Mouse (Mus musculus) C2C12 (cell line): ENCODE measurements around the gene Elf5. TPM values are rescaled to one million over a fixed set of nuclear protein-coding genes. Genes with fewer than 3 reads are reported as not detected.
A peak's percentile ranks its signal among the peaks of the same experiment; 100 is the strongest.

ENCODE experiments used
- H3K27me3 ChIP-seq: one replicate; pipeline ENCODE4 v1.6.1; 2011; ENCODE audit not compliant: control insufficient read depth, insufficient read depth, insufficient read length
- H3K36me3 ChIP-seq: one replicate; pipeline ENCODE4 v1.6.1; 2011; ENCODE audit not compliant: control insufficient read depth, insufficient read depth
- H3K4me3 ChIP-seq: one replicate; pipeline ENCODE4 v1.5.1; 2011; ENCODE audit warnings: mild to moderate bottlenecking, control low read depth; ENCODE audit not compliant: poor library complexity, insufficient read depth, severe bottlenecking
- H3K79me2 ChIP-seq: one replicate; pipeline ENCODE4 v1.6.1; 2011; ENCODE audit not compliant: control insufficient read depth, insufficient read depth
- H3K79me3 ChIP-seq: one replicate; pipeline ENCODE4 v1.6.1; 2011; ENCODE audit warnings: low read depth, control low read depth
- H3ac ChIP-seq: one replicate; pipeline ENCODE3; 2011; ENCODE audit warnings: low read depth; ENCODE audit not compliant: control insufficient read depth, insufficient read length
- CEBPB ChIP-seq: IDR thresholded peaks from one replicate; pipeline ENCODE4 v1.6.1; 2011; ENCODE audit warnings: low read depth, mild to moderate bottlenecking, control low read depth, moderate library complexity
- CTCF ChIP-seq: IDR thresholded peaks from one replicate; pipeline ENCODE4 v1.5.1; 2011; ENCODE audit not compliant: control insufficient read depth, insufficient read depth, insufficient read length
- FOSL1 ChIP-seq: IDR thresholded peaks from one replicate; pipeline ENCODE4 v1.8.0; 2011; ENCODE audit warnings: mild to moderate bottlenecking, low read length; ENCODE audit not compliant: poor library complexity, insufficient read depth, severe bottlenecking
- MAX ChIP-seq: IDR thresholded peaks from one replicate; pipeline ENCODE4 v1.6.1; 2011; ENCODE audit warnings: mild to moderate bottlenecking, control low read depth
- MYOD1 ChIP-seq: IDR thresholded peaks from one replicate; pipeline ENCODE4 v1.6.1; 2011; ENCODE audit warnings: low read depth; ENCODE audit not compliant: control insufficient read depth, insufficient read length
- MYOG ChIP-seq: IDR thresholded peaks from one replicate; pipeline ENCODE4 v1.6.1; 2011; ENCODE audit not compliant: control insufficient read depth, insufficient read length; ENCODE audit errors: extremely low read depth
- USF1 ChIP-seq: IDR thresholded peaks from one replicate; pipeline ENCODE4 v1.6.1; 2011; ENCODE audit warnings: low read depth, mild to moderate bottlenecking, control low read depth, moderate library complexity
- polyA plus RNA-seq: library from polyadenylated mRNA; unstranded; fragments of >200 nt; fragmentation: generic; extraction: Trizol; gene quantifications from one replicate; pipeline ENCODE4 v1.2.1, GENCODE M21; 2012; ENCODE audit warnings: missing spikeins

Elf5 gene
- polyA plus RNA-seq, 1 experiment, result 0.01 TPM

- TF ChIP-seq FOSL1, result no peak
- no peak for TF ChIP-seq MYOD1
- no peak for TF ChIP-seq CEBPB
- no peak for TF ChIP-seq CTCF
- TF ChIP-seq MYOG, result no peak
- no peak for TF ChIP-seq USF1
- no peak for TF ChIP-seq MAX
- H3K36me3 ChIP-seq, result peaks cover 35% of the 10 kb centered on the region
These were observed 44.3 kb downstream of the Elf5 start for GRCm38 (mm10) chr2:103455748-103456147.

GRCm38 (mm10) chr2:103456646-103457045 lies 45.2 kb downstream of the Elf5 start:
- TF ChIP-seq CTCF (peak; percentile 86), MAX (no peak), USF1 (no peak), MYOD1 (no peak)

More at GRCm38 (mm10) chr2:103455748-103456147, 44.3 kb downstream of the Elf5 start:
- Histone ChIP-seq H3K27me3 (no peaks in the 10 kb centered on the region), H3K79me3 (no peaks in the 10 kb centered on the region), H3K79me2 (no peaks in the 10 kb centered on the region), H3ac (no peak overlapping the region), H3K4me3 (no peak overlapping the region)

GRCm38 (mm10) chr2:103457048-103457447 lies 45.6 kb downstream of the Elf5 start:
- no peak overlapping the region for H3ac ChIP-seq
- H3K79me2 ChIP-seq, result no peaks in the 10 kb centered on the region
- no peak for TF ChIP-seq CTCF
- H3K27me3 ChIP-seq, result no peaks in the 10 kb centered on the region
- no peak overlapping the region for H3K4me3 ChIP-seq
- no peaks in the 10 kb centered on the region for H3K79me3 ChIP-seq
- peaks cover 42% of the 10 kb centered on the region for H3K36me3 ChIP-seq

More at GRCm38 (mm10) chr2:103456646-103457045, 45.2 kb downstream of the Elf5 start:
- Histone ChIP-seq H3K27me3 (no peaks in the 10 kb centered on the region), H3K79me3 (no peaks in the 10 kb centered on the region), H3K79me2 (no peaks in the 10 kb centered on the region), H3ac (no peak overlapping the region), H3K36me3 (peaks cover 38% of the 10 kb centered on the region), H3K4me3 (no peak overlapping the region)

- Histone ChIP-seq H3K79me2 (no peaks in the 10 kb centered on the region), H3K36me3 (peaks cover 48% of the 10 kb centered on the region), H3K27me3 (no peaks in the 10 kb centered on the region), H3ac (no peak overlapping the region), H3K4me3 (no peak overlapping the region), H3K79me3 (no peaks in the 10 kb centered on the region)
- TF ChIP-seq MAX (no peak), MYOG (no peak), FOSL1 (no peak), USF1 (no peak), CEBPB (no peak), CTCF (no peak), MYOD1 (no peak)
These were observed 46.1 kb downstream of the Elf5 start for GRCm38 (mm10) chr2:103457628-103458027.

GRCm38 (mm10) chr2:103459069-103459468 lies 47.6 kb downstream of the Elf5 start:
- H3K79me2 ChIP-seq, result no peaks in the 10 kb centered on the region
- no peak overlapping the region for H3K4me3 ChIP-seq
- H3K27me3 ChIP-seq, result no peaks in the 10 kb centered on the region
- H3ac ChIP-seq, result no peak overlapping the region
- H3K36me3 ChIP-seq, result peaks cover 45% of the 10 kb centered on the region
- no peaks in the 10 kb centered on the region for H3K79me3 ChIP-seq
- TF ChIP-seq CTCF, result no peak
- TF ChIP-seq USF1, result no peak
- TF ChIP-seq CEBPB, result no peak
- TF ChIP-seq MYOD1, result no peak

GRCm38 (mm10) chr2:103461210-103461609 lies 49.7 kb downstream of the Elf5 start:
- no peak overlapping the region for H3ac ChIP-seq
- peaks cover 31% of the 10 kb centered on the region for H3K36me3 ChIP-seq
- H3K4me3 ChIP-seq, result no peak overlapping the region
- no peaks in the 10 kb centered on the region for H3K79me2 ChIP-seq
- TF ChIP-seq CTCF, result no peak
- TF ChIP-seq MYOG, result no peak
- TF ChIP-seq MYOD1, result no peak
- TF ChIP-seq USF1, result no peak
- TF ChIP-seq CEBPB, result no peak
- no peak for TF ChIP-seq FOSL1
- TF ChIP-seq MAX, result no peak
- H3K27me3 ChIP-seq, result no peaks in the 10 kb centered on the region
- H3K79me3 ChIP-seq, result no peaks in the 10 kb centered on the region

GRCm38 (mm10) chr2:103461743-103462142 lies 50.3 kb downstream of the Elf5 start:
- Histone ChIP-seq H3ac (no peak overlapping the region), H3K27me3 (no peaks in the 10 kb centered on the region)

More at GRCm38 (mm10) chr2:103461743-103462142, 50.3 kb downstream of the Elf5 start:
- Histone ChIP-seq H3K79me3 (no peaks in the 10 kb centered on the region), H3K36me3 (peaks cover 28% of the 10 kb centered on the region), H3K4me3 (no peak overlapping the region), H3K79me2 (no peaks in the 10 kb centered on the region)
- TF ChIP-seq USF1, result no peak
- TF ChIP-seq CEBPB, result no peak
- no peak for TF ChIP-seq FOSL1
- no peak for TF ChIP-seq MAX
- no peak for TF ChIP-seq MYOG
- TF ChIP-seq MYOD1, result no peak
- TF ChIP-seq CTCF, result no peak
